11 mouse cellular contexts compared by ENCODE assay signal in the genomic region with DNA sequence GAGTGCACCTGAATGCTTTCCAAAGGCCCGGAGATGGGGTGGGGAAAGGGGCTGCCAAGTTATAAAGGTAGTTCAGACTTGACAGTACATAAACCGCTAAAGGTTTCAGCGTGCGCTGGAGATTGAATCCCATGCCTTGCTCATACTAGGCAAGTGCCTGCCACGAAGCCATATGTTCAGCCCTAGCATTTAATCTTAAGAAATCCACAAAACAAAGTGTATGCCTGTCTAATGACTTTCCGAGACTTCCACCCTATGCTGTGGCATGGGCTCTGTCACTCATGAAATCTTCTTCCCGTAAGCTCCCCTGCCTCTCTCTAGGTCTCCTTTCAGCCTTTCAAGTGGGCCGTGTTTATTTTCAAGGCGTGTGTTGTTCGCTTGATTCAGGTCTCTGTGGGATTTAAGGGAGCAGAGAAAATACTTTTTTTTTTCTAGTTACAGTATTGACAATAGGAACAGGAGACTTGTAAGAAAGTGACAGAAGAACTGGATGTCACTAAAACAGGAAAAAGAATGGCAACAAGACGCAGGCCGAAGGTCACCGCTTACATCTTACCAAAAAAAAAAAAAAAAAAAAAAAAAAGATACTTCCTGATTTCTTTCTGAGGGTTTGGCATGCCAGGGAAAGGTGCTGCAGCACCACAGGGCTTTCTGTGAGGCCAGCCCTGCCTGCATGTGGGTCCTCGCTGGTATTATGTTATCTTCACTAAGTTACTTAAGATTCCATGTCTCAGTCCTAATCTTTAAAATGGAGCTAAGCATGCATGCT. TPM values are rescaled to one million over a fixed set of nuclear protein-coding genes. Genes with fewer than 3 reads are reported as not detected.
DNase-seq lines count a peak whose midpoint lies in the region; ATAC-seq and TF ChIP-seq lines count a peak whose summit lies in the region.
"Had no signal": no experiment of that assay in that cellular context is flagged by ENCODE, and none has a peak within 500 bp of the region (broad histone marks: within the 10 kb centered on the region; RNA-seq: fewer than 3 reads in every experiment).

No protein-coding gene starts in this region.

- no peak for DNase-seq in lung, adult 2 months
- DNase-seq in lung, postnatal 10 days, result no peak
- DNase-seq in thymus, postnatal 10 days (ENCODE audit: low spot score in 2 of 2), result no peak
- DNase-seq in testis, postnatal 10 days (ENCODE audit: low spot score), result no peak
- DNase-seq: cerebellum, postnatal 14 days; heart, adult 18-20 months; right cerebral cortex, postnatal 25 days had no signal

- TF ChIP-seq POLR2A in lung, adult 2 months (IDR thresholded peaks at IDR 0.05; ENCODE audit: borderline replicate concordance, extremely low read depth, low read depth, low read length), result no peak
- TF ChIP-seq POLR2A in small intestine, adult 2 months (IDR thresholded peaks at IDR 0.05; ENCODE audit: low read depth, low read length), result no peak

- H3K9me3 ChIP-seq in forebrain, embryonic 12.5 days, result no peaks in the 10 kb centered on the region
- no peaks in the 10 kb centered on the region; the same call in 1 of the 2 replicates for H3K9me3 ChIP-seq in limb, embryonic 13.5 days
- H3K9me3 ChIP-seq: megakaryocyte, embryonic 14.5 days had no signal

- H3K4me3 ChIP-seq in lung, adult 2 months (replicated peaks; ENCODE audit: extremely low read depth, low read depth, low read length), result peak overlapping the region; percentile 20
- no peak overlapping the region for H3K4me3 ChIP-seq in forebrain, embryonic 12.5 days (replicated peaks)
- no peak overlapping the region for H3K4me3 ChIP-seq in limb, embryonic 13.5 days
- H3K4me3 ChIP-seq in small intestine, adult 2 months (ENCODE audit: low read depth, low read length), result no peak overlapping the region
- H3K4me3 ChIP-seq: megakaryocyte, embryonic 14.5 days had no signal

- 50% methylated on average over 14 of the region's 14 CpGs for WGBS in lung, adult 2 months
- WGBS in forebrain, embryonic 12.5 days, result 60% methylated on average over 14 of the region's 14 CpGs
- 66% methylated on average over 14 of the region's 14 CpGs for WGBS in limb, embryonic 13.5 days
- 28% methylated on average over 14 of the region's 14 CpGs for WGBS in small intestine, adult 2 months

- H3K27me3 ChIP-seq in forebrain, embryonic 12.5 days, result no peaks in the 10 kb centered on the region
- no peaks in the 10 kb centered on the region for H3K27me3 ChIP-seq in limb, embryonic 13.5 days
- no peaks in the 10 kb centered on the region for H3K27me3 ChIP-seq in small intestine, adult 2 months (ENCODE audit: control insufficient read depth, insufficient read depth, low read length)

- peak overlapping the region; percentile 46; the same call in 1 of the 2 replicates for H3K9ac ChIP-seq in forebrain, embryonic 12.5 days
- H3K9ac ChIP-seq in limb, embryonic 13.5 days, result no peak overlapping the region

- TF ChIP-seq CTCF in lung, adult 2 months (IDR thresholded peaks at IDR 0.05; ENCODE audit: insufficient read depth, low read length), result no peak
- no peak for TF ChIP-seq CTCF in small intestine, adult 2 months (IDR thresholded peaks at IDR 0.05; ENCODE audit: extremely low read depth, insufficient read length, insufficient replicate concordance, low read depth, low read length)

- H3K36me3 ChIP-seq in forebrain, embryonic 12.5 days (replicated peaks), result no peaks in the 10 kb centered on the region
- no peaks in the 10 kb centered on the region; the same call in 1 of the 2 replicates for H3K36me3 ChIP-seq in limb, embryonic 13.5 days
- no peaks in the 10 kb centered on the region for H3K36me3 ChIP-seq in small intestine, adult 2 months (ENCODE audit: control insufficient read depth, insufficient read depth, low read length)

- H3K27ac ChIP-seq in forebrain, embryonic 12.5 days, result no peak overlapping the region
- H3K27ac ChIP-seq in limb, embryonic 13.5 days, result peak overlapping the region; percentile 80; the same call in 1 of the 2 replicates
- H3K27ac ChIP-seq in small intestine, adult 2 months (ENCODE audit: insufficient read depth, low read depth, low read length), result peak overlapping the region; percentile 65

- ATAC-seq in forebrain, embryonic 12.5 days (ENCODE audit: low FRiP score), result no peak
- ATAC-seq in limb, embryonic 13.5 days (ENCODE audit: low FRiP score, low read depth), result no peak

- H3K4me2 ChIP-seq in forebrain, embryonic 12.5 days, result no peak overlapping the region; the same call in 1 of the 2 replicates
- peak overlapping the region; percentile 31 for H3K4me2 ChIP-seq in limb, embryonic 13.5 days (replicated peaks)

- H3K4me1 ChIP-seq in lung, adult 2 months (ENCODE audit: control insufficient read depth, insufficient read depth, low read length), result peaks cover 31% of the 10 kb centered on the region
- peaks cover 73% of the 10 kb centered on the region for H3K4me1 ChIP-seq in forebrain, embryonic 12.5 days
- H3K4me1 ChIP-seq in limb, embryonic 13.5 days, result peaks cover 53% of the 10 kb centered on the region
- peaks cover 33% of the 10 kb centered on the region for H3K4me1 ChIP-seq in small intestine, adult 2 months (ENCODE audit: control insufficient read depth, insufficient read depth, insufficient read length, low read length)

RNA-seq across cellular contexts. Expression of a gene that starts 3.0 kb away (rescaled TPM):
- polyA plus RNA-seq in lung, adult 2 months (2012; rRNA removed), result 104 and 141 TPM in 2 replicates
- polyA plus RNA-seq in forebrain, embryonic 12.5 days (2016; fragmentation: Nextera tagmentation; extraction: Ambion mirVana), result 23.3 and 30.8 TPM in 2 replicates
- polyA plus RNA-seq in limb, embryonic 13.5 days (2015; fragmentation: Nextera tagmentation; extraction: Ambion mirVana), result 10.6 TPM in 2 replicates
- 18.1 and 32.8 TPM in 2 replicates for polyA plus RNA-seq in small intestine, adult 2 months (2012; rRNA removed)

RNA-seq across cellular contexts. Expression of a gene that starts 30.1 kb away (rescaled TPM):
- polyA plus RNA-seq in lung, adult 2 months (2012; rRNA removed), result 22.6 and 37.4 TPM in 2 replicates
- polyA plus RNA-seq in forebrain, embryonic 12.5 days (2016; fragmentation: Nextera tagmentation; extraction: Ambion mirVana), result 229 and 241 TPM in 2 replicates
- polyA plus RNA-seq in limb, embryonic 13.5 days (2015; fragmentation: Nextera tagmentation; extraction: Ambion mirVana), result 318 and 331 TPM in 2 replicates
- 21.9 and 36.2 TPM in 2 replicates for polyA plus RNA-seq in small intestine, adult 2 months (2012; rRNA removed)
